Mouse (Mus musculus) ES-Bruce4 (cell line): ENCODE data around the gene Rasa2. TPM values are rescaled to one million over a fixed set of nuclear protein-coding genes. Genes with fewer than 3 reads are reported as not detected.
A peak's percentile ranks its signal among the peaks of the same experiment; 100 is the strongest.
"Not testable (repeated sequence)": the region's sequence is repeated elsewhere in the genome, so short reads cannot be mapped to it uniquely, and the experiment has no call there.

ENCODE experiments used
- H3K27ac ChIP-seq: 2 replicates; pipeline ENCODE4 v1.5.1; 2012; ENCODE audit warnings: low read length, inconsistent platforms; ENCODE audit not compliant: insufficient read depth
- H3K27me3 ChIP-seq: 2 replicates; pipeline ENCODE4 v1.6.1; 2012; ENCODE audit warnings: mild to moderate bottlenecking, low read length, inconsistent platforms; ENCODE audit not compliant: control insufficient read depth, poor library complexity, insufficient read depth, severe bottlenecking
- H3K36me3 ChIP-seq: 2 replicates; pipeline ENCODE4 v1.6.1; 2012; ENCODE audit warnings: inconsistent platforms, mild to moderate bottlenecking, low read length, moderate library complexity; ENCODE audit not compliant: control insufficient read depth, poor library complexity, insufficient read depth, severe bottlenecking
- H3K4me1 ChIP-seq: one replicate; pipeline ENCODE4 v1.8.1; 2011; ENCODE audit warnings: low read length; ENCODE audit not compliant: control insufficient read depth, insufficient read depth
- H3K4me3 ChIP-seq: 2 replicates; pipeline ENCODE4 v1.5.1; 2011; ENCODE audit warnings: low read depth, mild to moderate bottlenecking, low read length
- H3K9ac ChIP-seq: 2 replicates; pipeline ENCODE4 v1.6.1; 2012; ENCODE audit warnings: low read depth, mild to moderate bottlenecking, inconsistent platforms; ENCODE audit not compliant: poor library complexity, severe bottlenecking
- H3K9me3 ChIP-seq: replicated peaks from 2 replicates; pipeline ENCODE4 v1.6.1; 2012; ENCODE audit warnings: mild to moderate bottlenecking, low read length, inconsistent platforms; ENCODE audit not compliant: control insufficient read depth, poor library complexity, insufficient read depth, severe bottlenecking
- CTCF ChIP-seq: IDR thresholded peaks from one replicate; pipeline ENCODE4 v1.8.1; 2011; ENCODE audit warnings: low read depth, low read length
- EP300 ChIP-seq: IDR thresholded peaks from 2 replicates; pipeline ENCODE4 v1.6.1; 2011; ENCODE audit warnings: low read depth, low read length; ENCODE audit not compliant: insufficient read depth
- POLR2A ChIP-seq: IDR thresholded peaks from one replicate; pipeline ENCODE4 v1.8.1; 2011; ENCODE audit warnings: low read length; ENCODE audit not compliant: insufficient read depth
- polyA plus RNA-seq: library from polyadenylated mRNA; stranded (reverse); fragments of >200 nt; gene quantifications from 2 replicates; pipeline ENCODE4 v1.2.4, GENCODE M21; 2011; ENCODE audit warnings: low read depth; ENCODE audit not compliant: missing spikeins, insufficient read depth, insufficient read length

The Rasa2 gene
- polyA plus RNA-seq, 1 experiment: 18.3 TPM

GRCm38 (mm10) chr9:96554095-96554494, 77.3 kb downstream of the Rasa2 start:
- Histone ChIP-seq H3K27ac (no peak overlapping the region), H3K4me3 (no peak overlapping the region), H3K27me3 (no peaks in the 10 kb centered on the region), H3K9ac (no peak overlapping the region), H3K36me3 (peaks cover 3% of the 10 kb centered on the region; the same call in 1 of the 2 replicates), H3K4me1 (no peaks in the 10 kb centered on the region), H3K9me3 (no peaks in the 10 kb centered on the region)
- TF ChIP-seq EP300: no peak
- TF ChIP-seq POLR2A: no peak
- TF ChIP-seq CTCF: no peak

GRCm38 (mm10) chr9:96545410-96545809, 86.0 kb downstream of the Rasa2 start:
- Histone ChIP-seq H3K4me1 (no peaks in the 10 kb centered on the region), H3K9me3 (no peaks in the 10 kb centered on the region), H3K27me3 (no peaks in the 10 kb centered on the region), H3K36me3 (no peaks in the 10 kb centered on the region), H3K9ac (no peak overlapping the region), H3K4me3 (no peak overlapping the region), H3K27ac (no peak overlapping the region)
- no peak for TF ChIP-seq POLR2A
- TF ChIP-seq EP300: no peak
- TF ChIP-seq CTCF: no peak

- Histone ChIP-seq H3K4me1 (no peaks in the 10 kb centered on the region), H3K27me3 (no peaks in the 10 kb centered on the region), H3K9me3 (no peaks in the 10 kb centered on the region), H3K36me3 (no peaks in the 10 kb centered on the region), H3K27ac (no peak overlapping the region), H3K4me3 (no peak overlapping the region), H3K9ac (peak overlapping the region; percentile 77)
- no peak for TF ChIP-seq POLR2A
- TF ChIP-seq CTCF: peak; percentile 23
Observed at GRCm38 (mm10) chr9:96543643-96544640, 87.5 kb downstream of the Rasa2 start.

- Histone ChIP-seq H3K27me3 (no peaks in the 10 kb centered on the region), H3K27ac (0 out of 2 replicates have a peak overlapping the region, but pooled peaks have one; percentile 2), H3K9me3 (no peaks in the 10 kb centered on the region), H3K9ac (no peak overlapping the region), H3K4me1 (no peaks in the 10 kb centered on the region), H3K36me3 (no peaks in the 10 kb centered on the region), H3K4me3 (no peak overlapping the region)
- TF ChIP-seq CTCF: no peak
Observed at GRCm38 (mm10) chr9:96538916-96539315, 92.5 kb downstream of the Rasa2 start.

GRCm38 (mm10) chr9:96537615-96537919, 93.8 kb downstream of the Rasa2 start:
- H3K27ac ChIP-seq: peak overlapping the region; percentile 5
- peak overlapping the region; percentile 57 for H3K4me3 ChIP-seq
- peak overlapping the region; percentile 63 for H3K9ac ChIP-seq

GRCm38 (mm10) chr9:96536895-96537614, 94.4 kb downstream of the Rasa2 start:
- Histone ChIP-seq H3K36me3 (no peaks in the 10 kb centered on the region), H3K27me3 (no peaks in the 10 kb centered on the region), H3K9me3 (no peaks in the 10 kb centered on the region), H3K4me1 (no peaks in the 10 kb centered on the region), H3K9ac (peak overlapping the region; percentile 63), H3K27ac (peak overlapping the region; percentile 60), H3K4me3 (peak overlapping the region; percentile 57)
- TF ChIP-seq POLR2A (peak; percentile 66), EP300 (no peak), CTCF (no peak)

More at GRCm38 (mm10) chr9:96537615-96537919, 93.8 kb downstream of the Rasa2 start:
- Histone ChIP-seq H3K4me1 (no peaks in the 10 kb centered on the region), H3K9me3 (no peaks in the 10 kb centered on the region), H3K27me3 (no peaks in the 10 kb centered on the region), H3K36me3 (no peaks in the 10 kb centered on the region)
- TF ChIP-seq EP300 (no peak), CTCF (no peak), POLR2A (no peak)

GRCm38 (mm10) chr9:96536093-96536492, 95.3 kb downstream of the Rasa2 start:
- not testable (repeated sequence) for H3K4me3 ChIP-seq, H3K9me3 ChIP-seq, H3K4me1 ChIP-seq, H3K27me3 ChIP-seq, H3K36me3 ChIP-seq
- peak overlapping the region; percentile 60; the same call in 1 of the 2 replicates for H3K27ac ChIP-seq
- H3K9ac ChIP-seq: peak overlapping the region; percentile 63
